Mouse (Mus musculus) heart, embryonic 15.5 days (tissue): ENCODE results near the gene Kdr. TPM values are rescaled to one million over a fixed set of nuclear protein-coding genes. Genes with fewer than 3 reads are reported as not detected.

Source experiments
- ATAC-seq: fragments of 200-750 bp; cut with Nextera tagmentation; replicated peaks from 2 replicates; pipeline ENCODE4 v1.8.0; 2017; ENCODE audit warnings: low read depth, moderate TSS enrichment; ENCODE audit not compliant: insufficient number of reproducible peaks, insufficient read depth, low FRiP score
- H3K27ac ChIP-seq: fragments of 300-500 bp; sonication (generic); 2 replicates; pipeline ENCODE4 v1.5.1; 2015; ENCODE audit warnings: mild to moderate bottlenecking, inconsistent platforms
- H3K27me3 ChIP-seq: fragments of 300-500 bp; sonication (generic); 2 replicates; pipeline ENCODE4 v1.6.1; 2015; ENCODE audit warnings: inconsistent platforms
- H3K36me3 ChIP-seq: fragments of 300-500 bp; sonication (generic); 2 replicates; pipeline ENCODE4 v1.6.1; 2015; ENCODE audit warnings: mild to moderate bottlenecking, inconsistent platforms
- H3K4me1 ChIP-seq: fragments of 300-500 bp; sonication (generic); replicated peaks from 2 replicates; pipeline ENCODE4 v1.6.1; 2015; ENCODE audit warnings: inconsistent platforms
- H3K4me2 ChIP-seq: fragments of 300-500 bp; sonication (generic); 2 replicates; pipeline ENCODE4 v1.6.1; 2015; ENCODE audit warnings: inconsistent platforms, mild to moderate bottlenecking, moderate library complexity
- H3K4me3 ChIP-seq: fragments of 300-500 bp; sonication (generic); 2 replicates; pipeline ENCODE4 v1.5.1; 2015; ENCODE audit warnings: mild to moderate bottlenecking, inconsistent platforms
- H3K9ac ChIP-seq: fragments of 300-500 bp; sonication (generic); 2 replicates; pipeline ENCODE4 v1.6.1; 2015; ENCODE audit warnings: mild to moderate bottlenecking, inconsistent platforms
- H3K9me3 ChIP-seq: fragments of 300-500 bp; sonication (generic); replicated peaks from 2 replicates; pipeline ENCODE4 v1.6.1; 2016; ENCODE audit warnings: inconsistent platforms
- WGBS: fragments of 180-500 bp; shearing (Covaris S2); methylation state at CpG from one replicate; pipeline ENCODE4 v1.1.7; 2015; ENCODE audit warnings: mixed read lengths; 5-methylcytosine and 5-hydroxymethylcytosine counted together
- polyA plus RNA-seq: library from polyadenylated mRNA; unstranded; fragments of >200 nt; fragmentation: Nextera tagmentation; extraction: Ambion mirVana; gene quantifications from 2 replicates; pipeline ENCODE4 v1.2.1, GENCODE M21; 2015

Kdr gene
- polyA plus RNA-seq, 1 experiment from 2014 or later, result 35.4 TPM

DNA sequence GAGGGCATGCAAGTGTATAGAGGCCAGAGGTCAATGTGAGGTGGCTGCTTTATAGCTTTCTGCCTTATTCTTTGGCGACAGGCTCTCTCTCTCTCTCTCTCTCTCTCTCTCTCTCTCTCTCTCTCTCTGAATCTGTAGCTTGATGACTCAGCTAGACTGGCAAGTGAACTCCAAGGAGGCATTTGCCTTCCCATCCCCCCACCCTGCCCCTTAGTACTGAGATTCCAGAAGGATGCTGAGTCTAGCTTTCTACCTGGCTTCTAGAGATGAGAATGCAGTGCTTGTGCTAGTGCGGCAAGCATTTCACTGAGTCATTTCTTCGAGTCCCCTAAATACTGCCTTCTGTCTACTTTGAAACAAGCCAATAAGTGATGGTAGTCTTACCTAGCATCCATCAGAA lies 21.7 kb downstream of the Kdr start:
- H3K4me3 ChIP-seq, result no peak overlapping the region
- no peaks in the 10 kb centered on the region for H3K9me3 ChIP-seq
- H3K36me3 ChIP-seq, result peaks cover 6% of the 10 kb centered on the region; the same call in 1 of the 2 replicates
- peaks cover under 1% of the 10 kb centered on the region; the same call in 1 of the 2 replicates for H3K4me1 ChIP-seq
- no peak overlapping the region for H3K27ac ChIP-seq
- no peak overlapping the region for H3K9ac ChIP-seq
- WGBS, result 74% methylated on average over 3 of the region's 3 CpGs
- H3K27me3 ChIP-seq, result no peaks in the 10 kb centered on the region
- no peak overlapping the region for H3K4me2 ChIP-seq
- ATAC-seq, result no peak

DNA sequence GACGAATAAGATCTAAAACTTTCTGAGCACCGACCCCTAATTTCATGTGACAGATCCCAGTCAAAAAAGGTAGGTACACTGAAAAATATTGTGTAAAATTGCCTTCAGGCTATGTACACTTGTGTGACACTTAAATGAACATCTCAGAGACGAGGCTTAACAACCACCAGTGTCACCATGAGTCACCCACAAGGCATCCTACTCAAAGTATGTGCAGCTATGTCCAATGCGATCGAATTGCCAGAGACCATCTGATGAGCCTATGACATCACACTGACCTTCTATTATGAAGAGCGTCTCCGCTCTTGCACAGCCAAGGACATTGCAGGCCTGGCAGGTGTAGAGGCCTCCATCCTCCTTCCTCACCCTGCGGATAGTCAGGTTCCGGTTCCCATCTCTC lies 22.4 kb downstream of the Kdr start:
- H3K4me1 ChIP-seq, result no peaks in the 10 kb centered on the region
- no peak overlapping the region for H3K27ac ChIP-seq
- no peak overlapping the region for H3K4me3 ChIP-seq
- no peak; the same call in 1 of the 2 replicates for ATAC-seq
- WGBS, result 83% methylated on average over 9 of the region's 9 CpGs
- no peak overlapping the region for H3K9ac ChIP-seq
- no peaks in the 10 kb centered on the region for H3K9me3 ChIP-seq
- no peak overlapping the region for H3K4me2 ChIP-seq
- peaks cover 6% of the 10 kb centered on the region; the same call in 1 of the 2 replicates for H3K36me3 ChIP-seq
- no peaks in the 10 kb centered on the region for H3K27me3 ChIP-seq

DNA sequence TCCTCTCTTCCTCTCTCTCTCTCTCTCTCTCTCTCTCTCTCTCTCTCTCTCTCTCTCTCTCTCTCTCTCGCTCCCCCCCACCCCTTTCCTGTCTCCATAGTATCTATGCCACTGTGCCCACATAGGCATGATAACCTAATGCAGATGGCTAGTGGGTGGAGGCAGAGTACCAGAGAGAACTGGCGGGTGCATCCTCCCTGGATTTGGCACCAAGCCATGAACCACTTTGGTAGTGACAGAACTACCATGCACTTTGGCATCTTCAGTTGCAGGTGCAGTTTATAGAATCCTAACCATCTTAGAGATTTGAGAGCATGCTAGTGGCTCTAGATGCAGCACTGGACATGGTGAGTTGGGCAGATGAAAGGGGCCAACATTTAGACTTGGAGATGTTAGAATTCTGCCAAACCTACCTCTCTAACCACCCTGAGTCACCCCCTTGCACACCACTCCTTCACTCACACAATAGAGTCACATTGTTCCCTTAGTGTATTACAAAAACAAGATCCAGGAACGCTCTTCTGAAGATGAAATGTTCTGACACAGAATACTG lies 23.4 kb downstream of the Kdr start:
- Histone ChIP-seq H3K9ac (no peak overlapping the region), H3K27me3 (no peaks in the 10 kb centered on the region), H3K27ac (no peak overlapping the region), H3K36me3 (peaks cover 6% of the 10 kb centered on the region; the same call in 1 of the 2 replicates), H3K4me1 (no peaks in the 10 kb centered on the region), H3K4me2 (no peak overlapping the region), H3K9me3 (no peaks in the 10 kb centered on the region), H3K4me3 (no peak overlapping the region)
- WGBS, result 75% methylated on average over 3 of the region's 3 CpGs
- ATAC-seq, result no peak

DNA sequence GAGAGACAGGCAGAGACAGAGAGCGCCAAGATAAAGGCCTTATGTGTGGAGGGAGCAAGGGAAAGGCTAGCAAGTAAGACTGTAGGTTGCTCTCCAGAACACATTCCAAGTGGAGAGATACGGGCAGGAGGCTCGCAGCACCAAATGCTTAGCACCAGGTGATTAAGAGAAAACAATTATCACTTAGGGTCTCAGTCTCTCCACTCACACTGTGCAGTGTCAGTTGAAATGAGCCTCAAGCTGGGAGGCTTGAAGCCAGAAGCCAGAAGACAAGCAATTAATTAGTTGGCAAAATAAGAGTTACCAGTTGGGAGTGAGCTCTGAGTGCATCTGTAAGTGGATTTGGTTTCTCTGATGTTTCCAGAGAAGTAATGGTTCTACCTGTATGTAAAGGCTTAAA lies 24.0 kb downstream of the Kdr start:
- ATAC-seq, result no peak
- no peak overlapping the region for H3K27ac ChIP-seq
- H3K9me3 ChIP-seq, result no peaks in the 10 kb centered on the region
- H3K4me2 ChIP-seq, result no peak overlapping the region
- H3K9ac ChIP-seq, result no peak overlapping the region
- H3K27me3 ChIP-seq, result no peaks in the 10 kb centered on the region
- WGBS, result 56% methylated on average over 3 of the region's 3 CpGs
- H3K4me3 ChIP-seq, result no peak overlapping the region
- no peaks in the 10 kb centered on the region for H3K4me1 ChIP-seq
- peaks cover 6% of the 10 kb centered on the region; the same call in 1 of the 2 replicates for H3K36me3 ChIP-seq

DNA sequence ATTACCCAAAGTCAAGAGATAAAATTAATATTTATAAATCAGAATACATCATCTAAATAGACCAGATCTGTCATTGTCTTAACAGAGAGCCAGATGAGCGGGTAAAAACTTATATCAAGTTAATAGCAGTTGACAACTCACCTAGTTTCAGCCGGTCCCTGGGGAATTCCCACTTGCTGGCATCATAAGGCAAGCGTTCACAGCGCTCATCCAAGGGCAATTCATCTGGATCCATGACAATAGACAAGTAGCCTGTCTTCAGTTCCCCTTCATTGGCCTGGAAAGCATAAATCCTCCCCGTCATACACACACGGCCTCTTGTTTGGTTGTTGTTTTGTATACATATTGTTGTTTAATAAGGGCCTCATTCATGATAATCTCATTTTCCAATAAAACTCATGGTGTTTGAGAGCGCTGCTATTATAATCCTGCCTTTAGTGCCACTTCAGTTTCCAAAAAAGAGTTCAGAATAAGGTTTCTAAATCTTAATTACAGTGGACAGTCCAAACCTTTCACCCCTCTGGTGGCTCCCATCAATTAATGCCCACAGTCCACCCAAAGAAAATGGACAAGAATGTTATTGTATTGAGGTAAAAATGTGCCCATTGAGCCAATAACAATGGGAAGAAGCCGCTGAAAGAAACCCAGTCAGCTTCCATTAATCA lies 26.0 kb downstream of the Kdr start:
- H3K9me3 ChIP-seq, result no peaks in the 10 kb centered on the region
- WGBS, result 83% methylated on average over 8 of the region's 8 CpGs
- no peaks in the 10 kb centered on the region for H3K27me3 ChIP-seq
- no peak overlapping the region for H3K4me3 ChIP-seq
- H3K27ac ChIP-seq, result no peak overlapping the region
- no peaks in the 10 kb centered on the region for H3K4me1 ChIP-seq
- ATAC-seq, result no peak
- peaks cover 6% of the 10 kb centered on the region; the same call in 1 of the 2 replicates for H3K36me3 ChIP-seq
- H3K9ac ChIP-seq, result no peak overlapping the region
- H3K4me2 ChIP-seq, result no peak overlapping the region

DNA sequence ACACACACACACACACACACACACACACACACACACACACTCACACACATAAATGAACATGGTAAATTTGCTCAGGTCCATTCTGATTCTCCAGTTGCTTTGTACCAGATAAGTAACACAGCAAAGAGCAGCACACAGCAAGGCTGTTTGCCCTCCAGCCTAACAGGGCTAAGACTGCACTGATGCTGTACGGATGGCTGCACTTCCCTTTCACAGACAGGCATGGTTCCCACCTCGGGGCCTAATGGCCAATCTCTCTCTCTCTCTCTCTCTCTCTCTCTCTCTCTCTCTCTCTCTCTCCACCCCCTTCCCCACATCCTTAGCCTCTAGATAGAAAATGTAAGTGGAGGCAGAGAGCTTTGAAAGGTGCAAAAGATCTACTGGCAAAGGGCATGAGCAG lies 27.4 kb downstream of the Kdr start:
- WGBS, result 46% methylated on average over 2 of the region's 2 CpGs
- peaks cover 6% of the 10 kb centered on the region; the same call in 1 of the 2 replicates for H3K36me3 ChIP-seq
- H3K4me2 ChIP-seq, result no peak overlapping the region
- H3K9me3 ChIP-seq, result no peaks in the 10 kb centered on the region
- no peak overlapping the region for H3K9ac ChIP-seq
- H3K27ac ChIP-seq, result no peak overlapping the region
- H3K4me3 ChIP-seq, result no peak overlapping the region
- no peaks in the 10 kb centered on the region for H3K4me1 ChIP-seq
- ATAC-seq, result no peak
- no peaks in the 10 kb centered on the region for H3K27me3 ChIP-seq

DNA sequence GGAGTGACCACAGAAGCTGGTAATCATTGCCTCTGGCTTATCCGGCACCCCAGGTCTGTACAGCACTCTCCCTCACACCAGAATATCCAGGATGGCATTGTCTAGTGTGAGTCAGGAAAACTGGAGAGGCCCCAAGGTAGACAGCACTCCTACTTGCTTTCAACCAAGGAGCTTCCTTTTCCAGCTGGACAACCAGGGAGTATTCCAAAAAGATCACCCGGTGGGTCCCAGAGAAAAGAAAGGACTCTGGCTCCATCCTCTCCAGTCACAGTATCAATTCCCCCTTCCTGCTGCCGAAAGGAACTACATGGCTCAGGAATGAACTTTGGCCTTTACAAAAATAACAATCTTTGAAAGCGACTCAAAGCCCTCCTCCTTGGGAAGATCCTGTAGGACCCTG lies 32.9 kb downstream of the Kdr start:
- peak overlapping the region; percentile 31; the same call in 1 of the 2 replicates for H3K27ac ChIP-seq
- H3K27me3 ChIP-seq, result no peaks in the 10 kb centered on the region
- H3K9ac ChIP-seq, result no peak overlapping the region
- no peaks in the 10 kb centered on the region; the same call in 1 of the 2 replicates for H3K36me3 ChIP-seq
- H3K9me3 ChIP-seq, result no peaks in the 10 kb centered on the region
- no peak overlapping the region for H3K4me2 ChIP-seq
- no peak for ATAC-seq
- H3K4me3 ChIP-seq, result no peak overlapping the region
- H3K4me1 ChIP-seq, result peaks cover 12% of the 10 kb centered on the region
- WGBS, result 58% methylated on average over 4 of the region's 4 CpGs

DNA sequence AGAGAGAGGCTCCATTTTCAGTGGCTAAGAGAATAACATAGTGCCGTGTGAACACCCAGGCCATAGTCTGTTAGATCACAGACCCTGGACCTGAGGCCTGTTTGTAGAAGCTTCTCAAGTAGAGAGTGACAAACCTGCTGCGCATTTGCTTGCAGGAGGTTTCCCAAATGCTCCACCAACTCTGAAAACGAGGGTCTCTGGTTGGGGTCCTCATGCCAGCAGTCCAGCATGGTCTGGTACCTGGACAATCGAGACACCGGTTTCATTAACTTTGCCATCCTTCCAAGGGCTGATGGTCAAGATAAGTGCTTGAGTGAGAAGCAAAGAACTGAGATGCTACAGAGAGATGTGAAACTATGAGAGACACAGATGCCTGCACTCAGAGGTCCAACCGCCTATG lies 35.0 kb downstream of the Kdr start:
- WGBS, result 90% methylated on average over 6 of the region's 6 CpGs
- no peak for ATAC-seq
- H3K27ac ChIP-seq, result no peak overlapping the region
- H3K27me3 ChIP-seq, result no peaks in the 10 kb centered on the region
- no peak overlapping the region for H3K9ac ChIP-seq
- no peak overlapping the region for H3K4me3 ChIP-seq
- no peaks in the 10 kb centered on the region; the same call in 1 of the 2 replicates for H3K36me3 ChIP-seq
- H3K9me3 ChIP-seq, result no peaks in the 10 kb centered on the region
- peaks cover 33% of the 10 kb centered on the region for H3K4me1 ChIP-seq
- H3K4me2 ChIP-seq, result no peak overlapping the region

DNA sequence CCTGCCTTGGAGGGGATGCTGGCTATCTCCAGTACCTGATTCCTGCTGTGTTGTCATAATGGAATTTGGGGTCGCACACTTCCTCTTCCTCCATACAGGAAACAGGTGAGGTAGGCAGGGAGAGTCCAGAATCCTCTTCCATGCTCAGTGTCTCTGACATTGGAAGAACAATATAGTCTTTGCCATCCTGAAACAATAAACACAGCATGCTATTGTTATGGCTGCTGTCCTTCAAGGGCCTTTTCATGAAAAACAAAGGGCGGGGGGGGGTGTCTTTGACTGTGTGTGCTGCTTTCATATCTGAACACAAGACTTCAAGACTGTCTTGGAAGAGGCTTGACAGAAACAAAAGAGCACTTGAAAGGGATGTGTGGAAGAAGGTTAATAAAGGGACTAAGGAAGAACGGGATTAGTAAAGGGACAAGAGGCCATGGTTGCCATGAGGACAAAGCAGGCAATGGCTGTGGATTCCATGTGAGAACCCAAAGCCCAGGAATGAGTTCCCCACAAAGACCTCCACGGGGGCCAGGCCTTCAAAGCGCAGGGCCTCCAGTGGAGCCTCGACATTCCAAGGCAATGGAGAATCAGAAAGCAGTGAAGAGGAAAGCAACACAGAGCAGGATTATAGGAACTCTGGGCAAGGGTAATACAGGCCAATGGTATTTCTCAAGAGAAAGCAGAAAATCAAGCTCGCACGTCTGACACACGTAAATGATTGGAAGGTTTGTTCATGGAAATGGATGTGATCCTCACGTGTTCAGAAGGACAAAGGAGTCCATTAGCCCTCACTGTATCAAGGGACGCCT lies 36.3 kb downstream of the Kdr start:
- 79% methylated on average over 11 of the region's 11 CpGs for WGBS
- no peak for ATAC-seq
- H3K27me3 ChIP-seq, result no peaks in the 10 kb centered on the region
- H3K4me1 ChIP-seq, result peaks cover 44% of the 10 kb centered on the region
- no peaks in the 10 kb centered on the region for H3K9me3 ChIP-seq
- no peak overlapping the region for H3K9ac ChIP-seq
- H3K27ac ChIP-seq, result 0 out of 2 replicates have a peak overlapping the region, but pooled peaks have one; percentile 3
- H3K4me2 ChIP-seq, result no peak overlapping the region
- H3K36me3 ChIP-seq, result no peaks in the 10 kb centered on the region; the same call in 1 of the 2 replicates
- no peak overlapping the region for H3K4me3 ChIP-seq

DNA sequence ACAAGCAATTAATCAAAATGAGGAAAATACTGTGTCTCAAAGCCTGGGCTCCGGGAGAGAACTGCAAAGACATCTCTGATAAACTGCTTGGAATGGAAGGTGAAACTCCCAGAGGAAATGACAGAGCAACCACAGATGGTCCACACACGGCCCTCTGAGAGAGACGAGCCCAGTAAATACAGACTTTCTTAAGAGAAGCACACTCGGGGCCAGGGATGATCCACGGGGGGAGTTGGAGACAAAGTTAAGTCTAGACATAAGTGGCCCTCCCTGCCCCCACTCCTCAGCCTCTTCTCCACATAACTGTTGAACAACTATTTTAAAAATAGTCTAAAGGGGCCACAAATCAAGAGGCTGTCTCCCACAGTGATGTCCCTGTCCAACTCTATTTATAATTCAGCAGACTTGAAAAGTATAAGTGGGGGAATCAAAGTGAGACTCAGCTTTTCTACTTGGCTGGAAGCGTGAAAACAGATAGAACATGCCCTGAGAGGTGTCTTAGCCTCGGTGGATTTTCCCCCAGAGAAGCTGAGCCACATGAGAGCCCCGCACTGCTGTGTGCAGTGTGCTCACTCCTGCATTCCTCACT lies 39.0 kb downstream of the Kdr start:
- H3K4me3 ChIP-seq, result no peak overlapping the region
- peaks cover 45% of the 10 kb centered on the region for H3K4me1 ChIP-seq
- ATAC-seq, result peak; percentile 29; the same call in 1 of the 2 replicates
- H3K4me2 ChIP-seq, result peak overlapping the region; percentile 38
- no peaks in the 10 kb centered on the region for H3K27me3 ChIP-seq
- 18% methylated on average over 8 of the region's 8 CpGs for WGBS
- peak overlapping the region; percentile 72 for H3K27ac ChIP-seq
- H3K9ac ChIP-seq, result no peak overlapping the region
- no peaks in the 10 kb centered on the region for H3K9me3 ChIP-seq
- no peaks in the 10 kb centered on the region for H3K36me3 ChIP-seq

DNA sequence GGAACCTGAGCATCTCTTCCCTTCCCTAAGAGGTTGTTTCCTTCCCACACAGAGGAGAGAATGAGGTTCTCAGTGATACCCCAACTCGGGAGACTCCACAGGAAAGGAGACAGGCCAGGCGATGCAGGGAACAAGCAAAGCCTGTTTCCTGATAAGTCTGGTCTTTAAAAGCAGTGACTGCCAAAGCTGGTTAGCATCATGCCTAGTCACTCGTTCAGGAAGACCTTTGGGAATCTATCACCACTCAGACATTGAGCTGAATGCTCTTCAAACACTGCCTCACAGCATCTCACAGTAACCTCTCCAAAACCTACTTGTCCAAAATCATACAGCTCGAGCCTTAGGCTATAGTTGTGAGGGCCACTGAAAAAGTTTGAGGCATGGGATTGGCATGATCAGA lies 40.2 kb downstream of the Kdr start:
- H3K27me3 ChIP-seq, result no peaks in the 10 kb centered on the region
- no peaks in the 10 kb centered on the region for H3K36me3 ChIP-seq
- peak overlapping the region; percentile 21; the same call in 1 of the 2 replicates for H3K27ac ChIP-seq
- peaks cover 54% of the 10 kb centered on the region for H3K4me1 ChIP-seq
- H3K4me2 ChIP-seq, result no peak overlapping the region
- ATAC-seq, result no peak
- no peak overlapping the region for H3K4me3 ChIP-seq
- H3K9me3 ChIP-seq, result no peaks in the 10 kb centered on the region
- no peak overlapping the region for H3K9ac ChIP-seq
- 33% methylated on average over 4 of the region's 4 CpGs for WGBS
